Mouse (Mus musculus) stomach, adult 2 months (tissue): Measurements from ENCODE around the gene Slc16a4. TPM values are rescaled to one million over a fixed set of nuclear protein-coding genes. Genes with fewer than 3 reads are reported as not detected.

Experiments used
- polyA plus RNA-seq: library from polyadenylated mRNA; depleted of rRNA; stranded (reverse); fragments of >200 nt; gene quantifications from 2 replicates; pipeline ENCODE4 v1.2.3, GENCODE M21; 2012; rRNA removed

Gene Slc16a4
- polyA plus RNA-seq = 0.04 and 0.06 TPM in 2 replicates

DNA sequence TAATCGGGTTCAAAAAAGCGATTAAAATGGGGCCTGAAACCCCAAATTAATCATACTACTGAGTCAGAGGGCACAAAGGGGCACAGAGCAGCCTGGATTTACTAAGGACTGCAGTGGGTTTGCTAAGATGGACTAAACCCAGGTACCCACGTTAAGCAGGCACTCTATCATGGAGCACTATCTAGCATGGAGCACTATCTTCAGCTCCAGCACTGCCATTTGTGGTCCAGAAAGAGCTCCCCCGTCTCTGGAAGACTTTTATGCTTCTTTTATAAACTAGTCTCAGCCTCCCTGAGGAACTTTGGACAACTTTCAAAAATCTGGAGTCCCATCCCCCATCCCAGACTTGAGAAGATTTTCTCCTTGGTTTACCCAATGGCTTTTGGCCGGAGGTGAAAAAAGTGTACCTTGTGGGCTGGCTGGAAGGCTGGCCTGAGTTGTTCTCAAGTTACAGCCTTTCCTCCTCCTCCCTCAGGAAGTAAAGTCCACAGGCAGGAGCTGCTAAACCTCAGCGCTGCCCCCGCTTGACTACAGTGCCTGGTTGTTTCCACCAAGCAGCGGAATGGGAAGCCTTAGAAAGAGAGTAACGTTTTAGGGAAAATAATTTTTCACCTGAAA, at the start of gene Slc16a4:
Slc16a4 (plus strand) TSS at position 467 of the 618 bp plus-strand sequence.

DNA sequence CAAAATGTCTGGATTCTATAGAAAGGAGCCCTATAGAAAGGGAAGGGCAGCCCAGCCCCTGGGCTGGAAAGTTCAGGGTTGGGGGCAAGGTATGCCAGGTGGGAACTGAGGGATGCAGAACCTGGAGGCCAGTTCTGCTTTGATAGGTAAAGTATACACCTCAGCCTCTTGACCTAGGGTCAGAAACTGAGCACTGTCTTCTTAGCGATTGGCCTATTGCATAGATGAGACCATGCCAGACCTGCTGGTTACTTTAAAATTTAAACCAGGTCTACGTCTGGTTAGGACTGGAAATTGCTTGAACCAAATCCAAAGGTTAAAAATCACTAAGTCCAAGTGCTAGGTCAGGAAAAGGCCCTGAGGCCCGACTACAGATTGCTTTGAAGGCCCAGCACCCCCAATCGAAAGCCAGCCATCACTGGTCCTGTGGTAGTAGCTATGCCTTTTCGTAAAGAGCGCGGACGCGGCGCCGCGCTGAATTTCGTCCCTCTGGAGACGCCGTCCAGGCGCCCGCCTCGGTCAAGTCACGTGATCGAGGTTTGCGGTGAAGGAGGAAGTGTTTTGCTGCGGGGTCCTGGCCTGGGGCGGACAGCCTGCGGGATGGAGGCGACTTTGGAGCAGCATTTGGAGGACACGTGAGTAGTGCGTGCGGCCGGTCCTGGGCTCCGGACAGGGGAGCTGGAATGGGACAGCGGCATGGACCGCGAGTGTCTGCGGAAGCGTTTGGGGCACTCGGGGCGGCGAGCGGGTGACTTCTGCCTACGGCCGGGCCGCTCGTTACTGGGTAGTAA, 12.4 kb upstream of the Slc16a4 start, which contains the start of gene Lamtor5:
Lamtor5 (plus strand) TSS at position 380 of the 791 bp plus-strand sequence.

GRCm38 (mm10) chr3:107333381-107334201, 42.6 kb downstream of the Slc16a4 start, which contains the start of gene Rbm15:
TSS of gene Rbm15 (minus strand) at chr3:107333673.

Other genes starting within 250 kb of the Slc16a4 start
- gene Kcna2, start 190.1 kb upstream of the Slc16a4 start, polyA plus RNA-seq = 0.35 and 0.79 TPM in 2 replicates
- not detected in 2 replicates for gene Kcna10, start 108.2 kb upstream of the Slc16a4 start, polyA plus RNA-seq
- 28.3 and 31.9 TPM in 2 replicates for gene Cym, start 69.5 kb upstream of the Slc16a4 start, polyA plus RNA-seq
- not detected in 2 replicates for gene A630076J17Rik, start 60.6 kb upstream of the Slc16a4 start, polyA plus RNA-seq
- 0.02 TPM in 1 of 2 replicates, not detected in the other for gene Prok1, start 51.5 kb upstream of the Slc16a4 start, polyA plus RNA-seq
- 31.2 and 37.6 TPM in 2 replicates for gene Lamtor5, start 12.4 kb upstream of the Slc16a4 start, polyA plus RNA-seq
- 1.1 and 1.2 TPM in 2 replicates for gene Rbm15, start 42.4 kb downstream of the Slc16a4 start, polyA plus RNA-seq
- gene Kcnc4, start 168.3 kb downstream of the Slc16a4 start, polyA plus RNA-seq = 0.21 and 0.25 TPM in 2 replicates
- gene Slc6a17, start 226.8 kb downstream of the Slc16a4 start, polyA plus RNA-seq = 4.9 and 5.2 TPM in 2 replicates